Mouse (Mus musculus) kidney, postnatal 0 days (tissue): ENCODE results near the gene Clstn2. TPM values are rescaled to one million over a fixed set of nuclear protein-coding genes. Genes with fewer than 3 reads are reported as not detected.

Source experiments
- ATAC-seq: fragments of 200-750 bp; cut with Nextera tagmentation; replicated peaks from 2 replicates; pipeline ENCODE4 v1.8.0; 2017; ENCODE audit warnings: low read depth, moderate number of reproducible peaks, moderate TSS enrichment, moderate library complexity; ENCODE audit not compliant: low FRiP score
- DNase-seq: peaks from one replicate; pipeline ENCODE4 v3.0.0-alpha.2; 2016; ENCODE audit warnings: low spot score
- H3K27ac ChIP-seq: fragments of 300-500 bp; sonication (generic); 2 replicates; pipeline ENCODE4 v1.5.1; 2014; ENCODE audit warnings: mild to moderate bottlenecking
- H3K27me3 ChIP-seq: fragments of 300-500 bp; sonication (generic); 2 replicates; pipeline ENCODE4 v1.6.1; 2014; ENCODE audit warnings: low read length, mixed read lengths; ENCODE audit not compliant: insufficient read depth
- H3K36me3 ChIP-seq: fragments of 300-500 bp; sonication (generic); 2 replicates; pipeline ENCODE4 v1.6.1; 2014; ENCODE audit warnings: low read length, mixed read lengths; ENCODE audit not compliant: insufficient read depth
- H3K4me1 ChIP-seq: fragments of 300-500 bp; sonication (generic); replicated peaks from 2 replicates; pipeline ENCODE4 v1.6.1; 2014; ENCODE audit warnings: antibody characterized with exemption, low read length, mixed read lengths; ENCODE audit not compliant: insufficient read depth
- H3K4me2 ChIP-seq: fragments of 300-500 bp; sonication (generic); 2 replicates; pipeline ENCODE4 v1.6.1; 2014; ENCODE audit warnings: mild to moderate bottlenecking, low read length, moderate library complexity, mixed read lengths
- H3K4me3 ChIP-seq: fragments of 300-500 bp; sonication (generic); replicated peaks from 2 replicates; pipeline ENCODE4 v1.5.1; 2014; ENCODE audit warnings: low read depth, low read length
- H3K9ac ChIP-seq: fragments of 300-500 bp; sonication (generic); 2 replicates; pipeline ENCODE4 v1.6.1; 2014; ENCODE audit warnings: low read depth, low read length
- H3K9me3 ChIP-seq: fragments of 300-500 bp; sonication (generic); replicated peaks from 2 replicates; pipeline ENCODE4 v1.6.1; 2016; ENCODE audit warnings: low read length, inconsistent platforms, mixed read lengths
- CTCF ChIP-seq: IDR thresholded peaks from 2 replicates; pipeline ENCODE4 v1.5.1; 2016; ENCODE audit warnings: antibody characterized with exemption, low read depth, mild to moderate bottlenecking, moderate library complexity
- WGBS: fragments of 180-500 bp; shearing (Covaris S2); extraction: QIAGEN DNeasy Blood & Tissue Kit; methylation state at CpG from one replicate; pipeline ENCODE4 v1.1.7; 2014; 5-methylcytosine and 5-hydroxymethylcytosine counted together
- polyA plus RNA-seq: library from polyadenylated mRNA; unstranded; fragments of >200 nt; fragmentation: Nextera tagmentation; extraction: Ambion mirVana; gene quantifications from 2 replicates; pipeline ENCODE4 v1.2.1, GENCODE M21; 2015

Clstn2 gene
- polyA plus RNA-seq, result 0.77 and 0.91 TPM in 2 replicates

DNA sequence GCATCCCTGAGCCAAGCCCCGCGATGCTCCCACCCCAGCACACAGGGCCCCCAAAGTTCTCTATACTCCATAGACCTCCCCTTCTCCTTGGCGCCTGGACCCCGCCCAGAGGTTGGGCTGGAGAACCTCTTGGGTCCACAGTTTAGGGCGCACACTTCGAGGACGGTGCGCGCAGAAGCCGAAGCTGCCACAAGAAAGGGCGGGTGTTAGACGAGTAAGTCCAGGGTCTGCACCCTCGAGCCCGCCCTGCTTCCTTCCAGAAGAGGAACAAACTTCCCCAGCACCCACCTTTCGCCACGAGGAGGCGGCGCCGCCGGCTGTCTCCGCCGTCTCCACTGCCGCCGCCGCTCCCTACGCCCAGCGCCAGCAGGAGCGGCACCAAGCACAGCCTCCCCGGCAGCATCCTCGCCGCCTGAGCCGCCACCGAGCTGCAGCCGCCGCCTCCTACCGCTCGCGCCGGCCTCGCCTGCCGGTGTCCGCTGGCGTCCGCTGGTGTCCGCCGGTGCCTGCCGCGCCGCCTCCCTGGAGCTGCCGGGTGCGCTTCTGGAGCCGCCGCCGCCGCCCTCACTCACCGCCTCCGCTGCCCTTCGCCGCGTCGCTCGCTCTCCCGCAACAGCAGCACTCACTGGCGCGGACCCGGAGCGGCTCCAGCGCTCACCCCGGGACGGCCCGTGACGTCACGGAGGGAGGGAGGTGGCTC is at the start of gene Clstn2:
Clstn2 (minus strand) TSS at position 609 of the 700 bp plus-strand sequence.
- 1% methylated on average over 64 of the region's 73 CpGs for WGBS
- Histone ChIP-seq H3K9ac (peak within 1 kb of the TSS; percentile 40; the same call in 1 of the 2 replicates), H3K27ac (no peak within 1 kb of the TSS), H3K27me3 (peaks cover 23% of the 10 kb centered on the region), H3K9me3 (no peaks in the 10 kb centered on the region), H3K4me1 (peaks cover 9% of the 10 kb centered on the region), H3K4me2 (peak within 1 kb of the TSS; percentile 96), H3K4me3 (peak within 1 kb of the TSS; percentile 53), H3K36me3 (no peaks in the 10 kb centered on the region)
- DNase-seq (peak; percentile 64), ATAC-seq (peak; percentile 67)
- peak; percentile 33; the same call in 1 of the 2 replicates for TF ChIP-seq CTCF

- Histone ChIP-seq H3K9ac (no peak overlapping the region), H3K27me3 (no peaks in the 10 kb centered on the region), H3K4me1 (no peaks in the 10 kb centered on the region), H3K4me2 (no peak overlapping the region), H3K27ac (no peak overlapping the region), H3K36me3 (no peaks in the 10 kb centered on the region), H3K9me3 (no peaks in the 10 kb centered on the region), H3K4me3 (no peak overlapping the region)
- ATAC-seq, result no peak
- 79% methylated on average over 5 of the region's 5 CpGs for WGBS
- TF ChIP-seq CTCF, result no peak
- DNase-seq, result no peak
Observed at GRCm38 (mm10) chr9:98067767-98068166, 34.8 kb upstream of the Clstn2 start.

DNA sequence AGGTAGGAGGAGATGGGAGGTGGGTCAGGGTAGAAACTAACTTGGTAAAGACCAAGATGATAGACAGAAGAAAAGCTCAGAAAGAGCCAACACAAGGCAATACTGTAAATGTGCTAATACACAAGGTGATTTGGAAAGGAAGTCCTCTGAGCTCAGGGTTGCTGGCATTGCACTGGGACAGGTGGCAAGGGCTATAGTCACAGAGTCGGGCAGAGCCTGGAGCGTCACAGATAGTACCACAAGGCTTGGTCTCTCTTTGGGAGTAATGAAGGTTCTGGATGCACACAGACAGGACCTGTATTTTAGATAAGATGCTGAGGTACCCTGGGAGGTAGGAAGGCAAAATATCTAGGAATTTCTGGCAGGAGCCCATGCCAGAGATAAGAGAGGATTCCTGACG is 28.7 kb upstream of the Clstn2 start:
- Histone ChIP-seq H3K9me3 (no peaks in the 10 kb centered on the region), H3K4me3 (no peak overlapping the region), H3K27me3 (no peaks in the 10 kb centered on the region), H3K4me2 (no peak overlapping the region), H3K36me3 (no peaks in the 10 kb centered on the region), H3K27ac (no peak overlapping the region), H3K4me1 (no peaks in the 10 kb centered on the region), H3K9ac (no peak overlapping the region)
- 83% methylated on average over 3 of the region's 3 CpGs for WGBS
- DNase-seq (no peak), ATAC-seq (no peak)
- TF ChIP-seq CTCF, result no peak

GRCm38 (mm10) chr9:98057291-98057690 is 24.3 kb upstream of the Clstn2 start:
- WGBS, result 88% methylated on average over 2 of the region's 2 CpGs
- no peak for TF ChIP-seq CTCF
- H3K4me2 ChIP-seq, result no peak overlapping the region
- no peak overlapping the region for H3K9ac ChIP-seq
- no peak overlapping the region for H3K4me3 ChIP-seq
- no peak overlapping the region for H3K27ac ChIP-seq
- no peaks in the 10 kb centered on the region for H3K36me3 ChIP-seq
- H3K4me1 ChIP-seq, result no peaks in the 10 kb centered on the region
- H3K9me3 ChIP-seq, result no peaks in the 10 kb centered on the region
- no peak for ATAC-seq
- no peak for DNase-seq
- H3K27me3 ChIP-seq, result no peaks in the 10 kb centered on the region

DNA sequence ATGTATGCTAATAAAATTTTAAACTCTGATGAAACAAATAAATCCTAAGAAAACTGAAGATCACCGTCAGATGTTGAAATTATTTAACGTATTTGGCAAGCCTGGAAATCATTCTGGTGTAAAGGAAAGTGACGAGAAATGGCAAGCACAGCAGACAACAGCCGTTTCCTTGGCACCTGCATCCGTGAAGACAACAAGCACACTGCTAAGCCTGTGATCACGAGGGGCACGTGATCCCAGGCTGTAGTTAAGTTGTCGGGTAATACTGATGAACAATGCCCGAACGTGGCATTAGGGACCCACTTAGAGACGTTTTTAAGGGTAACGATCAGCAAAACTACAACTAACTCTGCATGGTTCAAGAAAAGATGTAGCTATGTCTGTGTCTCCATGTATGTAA is 18.4 kb upstream of the Clstn2 start:
- ATAC-seq, result no peak
- Histone ChIP-seq H3K27ac (no peak overlapping the region), H3K4me2 (no peak overlapping the region), H3K9ac (no peak overlapping the region), H3K27me3 (no peaks in the 10 kb centered on the region), H3K36me3 (no peaks in the 10 kb centered on the region), H3K4me1 (no peaks in the 10 kb centered on the region), H3K4me3 (no peak overlapping the region), H3K9me3 (no peaks in the 10 kb centered on the region)
- DNase-seq, result no peak
- no peak for TF ChIP-seq CTCF
- 72% methylated on average over 12 of the region's 12 CpGs for WGBS

- Histone ChIP-seq H3K4me3 (peak overlapping the region; percentile 53), H3K4me1 (peaks cover 9% of the 10 kb centered on the region), H3K9ac (peak overlapping the region; percentile 40; the same call in 1 of the 2 replicates), H3K27ac (no peak overlapping the region), H3K27me3 (peaks cover 23% of the 10 kb centered on the region), H3K36me3 (no peaks in the 10 kb centered on the region), H3K4me2 (peak overlapping the region; percentile 96), H3K9me3 (no peaks in the 10 kb centered on the region)
- TF ChIP-seq CTCF, result peak; percentile 48
- ATAC-seq (peak; percentile 58), DNase-seq (peak; percentile 38)
- WGBS, result 1% methylated on average over 38 of the region's 38 CpGs
Observed at GRCm38 (mm10) chr9:98033273-98033855, 383 bp upstream of the Clstn2 start.
